Mouse (Mus musculus): Measurements from ENCODE around the gene Srgap3.
"Not testable (repeated sequence)": the region's sequence is repeated elsewhere in the genome, so short reads cannot be mapped to it uniquely, and the experiment has no call there.

Gene Srgap3

GRCm38 (mm10) chr6:112883588-112884135, 63.4 kb downstream of the Srgap3 start:
- POLR2A ChIA-PET = no interaction called here

GRCm38 (mm10) chr6:112880048-112880534, 67.0 kb downstream of the Srgap3 start:
- ChIA-PET CTCF (no interaction called here), POLR2A (no interaction called here)

More at GRCm38 (mm10) chr6:112883588-112884135, 63.4 kb downstream of the Srgap3 start:
- CTCF ChIA-PET = interaction anchor here in 1 of 4 experiments (0.8 kb wide), 1 partner anchor 67 kb away, joined by 3 read pairs; no protein-coding TSS in a partner anchor

GRCm38 (mm10) chr6:112879154-112879553, 67.9 kb downstream of the Srgap3 start:
- ChIA-PET POLR2A (no interaction called here), CTCF (interaction anchor here in 1 of 4 experiments (0.6 kb wide), 1 partner anchor 1112 kb away, joined by 3 read pairs; no protein-coding TSS in a partner anchor)

GRCm38 (mm10) chr6:112873089-112873835, 73.8 kb downstream of the Srgap3 start:
- ChIA-PET CTCF (no interaction called here), POLR2A (no interaction called here)

GRCm38 (mm10) chr6:112871241-112871780, 75.8 kb downstream of the Srgap3 start:
- POLR2A ChIA-PET = no interaction called here

GRCm38 (mm10) chr6:112868197-112868957, 78.7 kb downstream of the Srgap3 start:
- ChIA-PET CTCF (no interaction called here), POLR2A (no interaction called here)

More at GRCm38 (mm10) chr6:112871241-112871780, 75.8 kb downstream of the Srgap3 start:
- CTCF ChIA-PET = no interaction called here

- POLR2A ChIA-PET = interaction anchor here in 1 of 4 experiments (0.6 kb wide), 1 partner anchor 13 kb away, joined by 3 read pairs; no protein-coding TSS in a partner anchor
- CTCF ChIA-PET = no interaction called here
Measured at GRCm38 (mm10) chr6:112866096-112866495, 81.0 kb downstream of the Srgap3 start.

GRCm38 (mm10) chr6:112865021-112865531, 82.0 kb downstream of the Srgap3 start:
- ChIA-PET POLR2A (interaction anchor here in 1 of 4 experiments (0.6 kb wide), 1 partner anchor 363 kb away, joined by 3 read pairs; no protein-coding TSS in a partner anchor), CTCF (no interaction called here)

- ChIA-PET CTCF (no interaction called here), POLR2A (no interaction called here)
Measured at GRCm38 (mm10) chr6:112862465-112862864, 84.6 kb downstream of the Srgap3 start.

GRCm38 (mm10) chr6:112861351-112862297, 85.4 kb downstream of the Srgap3 start:
- POLR2A ChIA-PET = no interaction called here

GRCm38 (mm10) chr6:112860290-112860689, 86.8 kb downstream of the Srgap3 start:
- CTCF ChIA-PET = not testable (repeated sequence)
- POLR2A ChIA-PET = interaction anchor here in 1 of 4 experiments (1.3 kb wide), 1 partner anchor 14 kb away, joined by 3 read pairs; no protein-coding TSS in a partner anchor

More at GRCm38 (mm10) chr6:112861351-112862297, 85.4 kb downstream of the Srgap3 start:
- CTCF ChIA-PET = no interaction called here

GRCm38 (mm10) chr6:112857057-112857456, 90.0 kb downstream of the Srgap3 start:
- ChIA-PET POLR2A (no interaction called here), CTCF (no interaction called here)

GRCm38 (mm10) chr6:112855183-112855582, 91.9 kb downstream of the Srgap3 start:
- CTCF ChIA-PET = no interaction called here

GRCm38 (mm10) chr6:112852261-112853235, 94.5 kb downstream of the Srgap3 start:
- CTCF ChIA-PET = interaction anchor here in 2 of 4 experiments (0.6 to 1.3 kb wide), 2 partner anchors 14 to 94 kb away, joined by 3 to 5 read pairs; partner anchors contain the start of gene Srgap3 (in 1 of the 2)
- POLR2A ChIA-PET = interaction anchor here in 3 of 4 experiments (0.6 to 1.5 kb wide), 6 partner anchors 13 to 174 kb away, joined by 3 to 10 read pairs (median 3); no protein-coding TSS in a partner anchor

More at GRCm38 (mm10) chr6:112855183-112855582, 91.9 kb downstream of the Srgap3 start:
- POLR2A ChIA-PET = no interaction called here

GRCm38 (mm10) chr6:112850745-112851144, 96.3 kb downstream of the Srgap3 start:
- POLR2A ChIA-PET = no interaction called here

GRCm38 (mm10) chr6:112848629-112849180, 98.4 kb downstream of the Srgap3 start:
- ChIA-PET POLR2A (no interaction called here), CTCF (no interaction called here)

More at GRCm38 (mm10) chr6:112850745-112851144, 96.3 kb downstream of the Srgap3 start:
- CTCF ChIA-PET = no interaction called here

- POLR2A ChIA-PET = no interaction called here
- CTCF ChIA-PET = no interaction called here
Measured at GRCm38 (mm10) chr6:112846863-112847262, 100.2 kb downstream of the Srgap3 start.
